Mouse (Mus musculus) MEL (cell line): ENCODE data around the gene Prdx6.

Experiments used
- CTCF ChIP-seq, 3 experiments: IDR thresholded peaks in 2 of 3; conservative IDR thresholded peaks in 1 of 3; 2 replicates each; pipeline ENCODE4 v1.5.1; 2011 to 2012; ENCODE audit warnings: low read length in 3 of 3, low read depth in 2 of 3, mild to moderate bottlenecking in 2 of 3, improper control_type of control experiment in 1 of 3, inconsistent platforms in 1 of 3, mixed read lengths in 1 of 3, moderate library complexity in 1 of 3; ENCODE audit not compliant: control insufficient read depth in 1 of 3, insufficient read depth in 1 of 3, poor library complexity in 1 of 3, severe bottlenecking in 1 of 3
- ETS1 ChIP-seq: IDR thresholded peaks from 2 replicates; pipeline ENCODE4 v1.6.1; 2012; ENCODE audit warnings: low read depth, mild to moderate bottlenecking, inconsistent platforms, low read length, improper control_type of control experiment, moderate library complexity
- JUND ChIP-seq: IDR thresholded peaks from 2 replicates; pipeline ENCODE4 v1.6.1; 2011; ENCODE audit warnings: low read depth, mild to moderate bottlenecking, improper control_type of control experiment, low read length
- MAZ ChIP-seq: IDR thresholded peaks from 2 replicates; pipeline ENCODE4 v1.6.1; 2012; ENCODE audit warnings: low read depth, mild to moderate bottlenecking, inconsistent platforms, low read length, improper control_type of control experiment
- MXI1 ChIP-seq: IDR thresholded peaks from 2 replicates; pipeline ENCODE4 v1.6.1; 2011; ENCODE audit warnings: mild to moderate bottlenecking, low read depth, low read length, improper control_type of control experiment
- NELFE ChIP-seq: IDR thresholded peaks from 2 replicates; pipeline ENCODE4 v1.6.1; 2011; ENCODE audit warnings: low read depth, low read length, improper control_type of control experiment
- POLR2A ChIP-seq, 2 experiments: IDR thresholded peaks; 2 replicates each; pipeline ENCODE4 v1.6.1; 2011 to 2012; ENCODE audit warnings: low read length in 2 of 2, mild to moderate bottlenecking in 2 of 2, control low read depth in 1 of 2, improper control_type of control experiment in 1 of 2, low read depth in 1 of 2, moderate library complexity in 1 of 2; ENCODE audit not compliant: control insufficient read depth in 1 of 2, insufficient read depth in 1 of 2, poor library complexity in 1 of 2
- SIN3A ChIP-seq: IDR thresholded peaks from 2 replicates; pipeline ENCODE4 v1.6.1; 2012; ENCODE audit warnings: low read length, improper control_type of control experiment, inconsistent platforms
- TAL1 ChIP-seq: IDR thresholded peaks from 2 replicates; pipeline ENCODE4 v1.6.1; 2012; ENCODE audit warnings: mild to moderate bottlenecking, inconsistent platforms, low read length, moderate library complexity, mixed read lengths
- TCF12 ChIP-seq: IDR thresholded peaks from 2 replicates; pipeline ENCODE4 v1.6.1; 2014; ENCODE audit warnings: low read depth, mild to moderate bottlenecking, inconsistent platforms, low read length, improper control_type of control experiment, moderate library complexity
- UBTF ChIP-seq: IDR thresholded peaks from 2 replicates; pipeline ENCODE4 v1.6.1; 2012; ENCODE audit warnings: low read depth, mild to moderate bottlenecking, inconsistent platforms, low read length, improper control_type of control experiment, moderate library complexity, borderline replicate concordance; ENCODE audit not compliant: insufficient read depth
- USF2 ChIP-seq, 2 experiments: IDR thresholded peaks; 2 replicates each; pipeline ENCODE4 v1.6.1; 2011 to 2012; ENCODE audit warnings: improper control_type of control experiment in 2 of 2, low read length in 2 of 2, borderline replicate concordance in 1 of 2, inconsistent platforms in 1 of 2, low read depth in 1 of 2, mild to moderate bottlenecking in 1 of 2; ENCODE audit not compliant: insufficient read depth in 1 of 2
- ZNF384 ChIP-seq: IDR thresholded peaks from 2 replicates; pipeline ENCODE4 v1.6.1; 2012; ENCODE audit warnings: low read depth, mild to moderate bottlenecking, inconsistent platforms, low read length, improper control_type of control experiment

- TF ChIP-seq JUND = no peak
- TF ChIP-seq TCF12 = no peak
- no peak for TF ChIP-seq MAZ
- TF ChIP-seq ZNF384 = no peak
- TF ChIP-seq MXI1 = no peak
- no peak for TF ChIP-seq CTCF (IDR thresholded peaks at IDR 0.05 in 2 of 3, conservative IDR thresholded peaks at IDR 0.05 in 1 of 3; ENCODE audit: control insufficient read depth in 1 of 3, insufficient read depth in 1 of 3, low read depth in 2 of 3, low read length in 3 of 3, poor library complexity in 1 of 3, severe bottlenecking in 1 of 3)
- TF ChIP-seq TAL1 = no peak
- TF ChIP-seq ETS1 = no peak
- TF ChIP-seq POLR2A (IDR thresholded peaks at IDR 0.05; ENCODE audit: control insufficient read depth in 1 of 2, insufficient read depth in 1 of 2, low read depth in 1 of 2, low read length in 2 of 2, poor library complexity in 1 of 2) = no peak
- no peak for TF ChIP-seq NELFE
- no peak for TF ChIP-seq USF2 (IDR thresholded peaks at IDR 0.05; ENCODE audit: borderline replicate concordance in 1 of 2, insufficient read depth in 1 of 2, low read depth in 1 of 2, low read length in 2 of 2)
- no peak for TF ChIP-seq UBTF
- TF ChIP-seq SIN3A = no peak
Observed at GRCm38 (mm10) chr1:161224837-161225236, 26.2 kb downstream of the Prdx6 start.
